Mouse (Mus musculus) adrenal gland, postnatal 10 days (tissue): ENCODE measurements around the gene Pgpep1. TPM values are rescaled to one million over a fixed set of nuclear protein-coding genes. Genes with fewer than 3 reads are reported as not detected.
A peak's percentile ranks its signal among the peaks of the same experiment; 100 is the strongest.

Experiments
- DNase-seq: peaks from one replicate; pipeline ENCODE4 v3.0.0; 2021; ENCODE audit warnings: mixed read lengths
- total RNA-seq, 2 experiments: library from RNA; stranded (reverse); gene quantifications; 2 replicates each; pipeline ENCODE4 v1.2.3; 2021

Pgpep1 gene
- total RNA-seq, 2 experiments from 2014 or later, result 65.7 to 80.6 TPM

DNA sequence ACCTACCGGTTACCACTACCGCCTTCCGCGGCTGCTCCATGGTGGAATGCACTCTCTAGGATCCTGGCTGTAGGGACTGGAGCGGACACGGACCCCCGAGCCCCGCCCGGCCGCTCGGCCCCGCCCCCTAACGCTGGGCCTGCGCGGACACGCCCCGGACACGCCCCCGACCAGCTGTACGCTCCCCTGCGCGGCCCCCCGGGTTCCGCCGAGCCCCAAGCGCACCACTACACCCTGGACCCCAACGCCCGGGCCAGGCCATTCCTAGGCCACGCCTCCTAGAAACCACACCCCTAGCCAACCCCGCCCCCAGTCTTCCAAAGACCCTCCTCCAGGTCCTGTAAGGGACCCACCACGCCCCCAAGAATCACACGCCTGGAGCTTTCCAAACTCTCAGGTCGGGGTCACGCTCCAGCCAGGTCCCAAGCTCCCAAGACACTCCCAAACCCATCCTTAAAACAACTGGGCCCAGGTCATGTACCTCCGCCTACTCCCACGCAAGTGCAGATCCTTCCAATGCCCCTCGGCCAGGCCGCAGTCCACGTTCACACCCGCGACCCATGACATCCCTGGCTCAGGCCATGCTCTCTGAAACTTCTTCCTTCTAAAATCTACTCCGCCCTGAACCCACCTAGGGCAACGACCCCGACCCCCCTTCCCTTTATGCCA lies 450 bp downstream of the Pgpep1 start:
- DNase-seq, result peak; percentile 97

DNA sequence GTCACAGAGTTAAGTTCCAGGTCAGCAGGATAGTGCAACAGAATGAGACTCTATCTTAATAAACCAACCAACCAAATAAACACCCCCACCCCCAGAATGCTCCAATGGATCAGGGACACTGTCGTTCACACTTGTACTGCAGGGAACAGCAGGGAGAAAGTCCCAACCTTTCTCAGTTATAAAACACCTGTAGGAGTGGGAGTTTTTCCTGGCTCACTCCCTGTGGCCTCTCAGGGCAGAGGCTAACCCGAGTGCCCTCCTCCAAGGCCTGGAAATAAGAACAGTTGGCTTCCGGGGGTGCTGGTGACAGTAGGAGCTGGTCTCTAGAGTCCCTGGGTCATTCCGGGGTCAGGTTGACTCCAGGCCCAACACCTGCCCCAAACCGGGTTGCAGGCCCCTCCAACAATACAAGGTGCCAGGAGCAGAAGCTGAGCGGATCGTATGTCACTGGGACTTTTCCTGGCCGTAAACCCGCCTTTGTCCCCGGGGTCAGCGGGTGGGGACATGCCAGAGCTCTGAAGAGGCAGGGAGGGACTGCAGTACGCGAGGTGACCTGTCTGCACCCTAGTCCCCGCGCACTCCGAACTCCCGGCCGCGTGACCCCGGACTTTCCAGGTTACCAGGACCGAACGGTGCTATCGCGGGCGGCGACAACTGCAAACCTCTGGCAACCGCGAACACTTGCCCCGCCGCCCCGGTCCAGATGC lies 1.1 kb downstream of the Pgpep1 start:
- DNase-seq, result no peak

GRCm38 (mm10) chr8:70657739-70658138 lies 2.4 kb downstream of the Pgpep1 start:
- peak; percentile 63 for DNase-seq

DNA sequence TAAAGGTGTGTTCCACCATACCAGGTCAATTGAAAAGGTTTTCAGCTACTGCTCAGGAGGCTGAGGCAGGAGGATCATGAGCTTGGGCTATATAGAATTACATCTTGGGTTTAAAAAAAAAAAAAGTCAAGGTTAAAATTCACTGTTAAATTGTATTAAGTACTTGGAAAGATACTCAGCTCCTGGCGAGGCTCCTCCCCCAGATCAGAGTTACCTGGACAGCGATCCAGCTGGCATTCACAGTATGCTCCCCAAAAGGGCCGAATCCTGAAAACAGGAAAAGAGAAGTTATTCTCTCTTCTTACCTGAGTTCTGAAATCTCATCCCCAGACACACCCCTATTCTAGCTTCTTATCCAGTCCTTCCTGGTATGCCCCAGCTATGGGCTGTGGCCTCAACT lies 3.0 kb downstream of the Pgpep1 start:
- no peak for DNase-seq

DNA sequence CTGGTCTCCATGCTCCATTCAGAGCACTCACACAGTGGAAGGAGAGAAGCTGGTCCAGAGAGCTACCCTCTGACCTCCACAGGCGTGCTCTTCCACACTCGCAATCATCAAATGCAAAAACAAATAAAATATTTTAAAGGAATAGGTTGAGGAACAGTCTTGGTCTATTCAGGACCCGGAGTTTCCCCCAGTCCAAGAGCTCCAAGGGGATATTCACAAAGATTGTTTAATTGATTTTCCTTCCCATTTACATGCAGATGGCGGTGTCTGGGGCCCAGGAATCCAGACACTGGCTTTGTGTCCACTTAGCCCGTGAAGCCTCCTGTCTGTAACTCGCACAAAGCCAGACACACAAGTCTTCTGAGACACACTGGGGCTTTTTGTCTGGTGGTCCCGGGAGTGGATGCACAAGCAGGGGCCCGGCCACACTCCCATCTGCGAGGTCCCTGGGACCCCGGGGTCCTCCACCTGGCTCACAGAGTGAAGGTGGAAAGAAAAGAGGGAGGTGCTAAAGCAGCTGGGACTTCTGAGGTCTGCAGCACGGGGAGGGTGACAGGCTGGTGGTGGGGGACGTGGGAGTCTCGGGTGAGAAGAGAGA lies 3.9 kb downstream of the Pgpep1 start:
- no peak for DNase-seq

DNA sequence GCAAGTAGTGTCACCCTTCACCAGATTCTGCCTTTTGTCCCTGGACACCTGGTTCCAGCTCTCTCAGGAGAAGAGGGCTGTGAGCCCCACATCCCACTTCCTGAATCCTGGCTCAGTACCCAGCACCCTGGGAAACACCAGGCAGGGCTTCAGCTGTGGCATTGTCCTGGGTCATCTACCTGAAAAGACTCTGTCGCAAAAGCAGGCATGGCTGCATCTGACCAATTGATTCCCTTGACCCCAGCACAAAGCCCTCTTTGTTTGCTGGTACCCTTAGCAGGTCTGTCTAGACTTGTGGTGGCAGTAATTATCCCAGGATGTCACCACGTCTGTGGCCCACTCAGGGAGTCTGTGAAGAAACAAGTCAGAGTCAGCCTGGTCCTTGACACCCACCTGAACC lies 4.7 kb downstream of the Pgpep1 start:
- DNase-seq, result no peak

- no peak for DNase-seq
Observed at GRCm38 (mm10) chr8:70654121-70654520, 6.1 kb downstream of the Pgpep1 start.

DNA sequence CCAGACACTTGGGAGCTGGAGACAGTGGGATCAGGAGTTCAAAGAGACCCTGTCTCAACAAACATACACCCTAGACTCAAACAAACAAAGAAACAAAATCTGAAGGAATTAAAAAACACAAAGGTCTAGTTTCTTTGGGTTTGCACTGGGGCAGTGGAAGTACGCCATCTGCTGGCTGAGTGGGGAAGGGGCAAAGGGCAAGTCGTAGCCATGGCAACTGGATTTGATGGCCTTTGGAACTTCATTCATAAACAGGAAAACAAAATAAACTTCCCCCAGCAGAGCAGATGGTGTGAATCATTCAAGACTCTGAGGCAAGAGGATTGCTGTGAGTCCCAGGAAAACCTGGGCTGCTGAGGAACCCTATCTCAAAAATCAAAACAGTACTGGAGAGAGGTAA lies 7.0 kb downstream of the Pgpep1 start:
- peak; percentile 82 for DNase-seq

GRCm38 (mm10) chr8:70650351-70650750 lies 9.8 kb downstream of the Pgpep1 start:
- no peak for DNase-seq

- DNase-seq, result peak; percentile 89
Observed at GRCm38 (mm10) chr8:70649324-70649723, 10.9 kb downstream of the Pgpep1 start.

GRCm38 (mm10) chr8:70648921-70649320 lies 11.3 kb downstream of the Pgpep1 start:
- DNase-seq, result no peak

DNA sequence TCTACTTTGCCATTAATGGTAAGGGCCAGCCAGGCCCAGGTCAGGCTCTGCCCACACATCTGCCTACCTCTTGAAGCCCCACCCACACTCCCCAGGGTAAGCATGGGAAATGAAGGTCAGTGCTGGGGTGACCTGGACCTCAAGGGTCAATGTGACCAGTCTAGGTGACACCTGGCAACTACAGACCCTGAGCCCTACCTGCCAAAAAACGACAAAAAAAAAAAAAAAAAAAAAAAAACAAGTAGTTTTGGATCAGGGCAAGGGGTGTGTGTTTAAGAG lies 12.1 kb downstream of the Pgpep1 start:
- DNase-seq, result peak; percentile 45

- peak; percentile 66 for DNase-seq
Observed at GRCm38 (mm10) chr8:70647343-70648163, 12.6 kb downstream of the Pgpep1 start.

- DNase-seq, result peak; percentile 63
Observed at GRCm38 (mm10) chr8:70646775-70647174, 13.4 kb downstream of the Pgpep1 start.

GRCm38 (mm10) chr8:70646369-70646768 lies 13.8 kb downstream of the Pgpep1 start:
- no peak for DNase-seq

GRCm38 (mm10) chr8:70645501-70646224 lies 14.5 kb downstream of the Pgpep1 start:
- DNase-seq, result peak; percentile 73

DNA sequence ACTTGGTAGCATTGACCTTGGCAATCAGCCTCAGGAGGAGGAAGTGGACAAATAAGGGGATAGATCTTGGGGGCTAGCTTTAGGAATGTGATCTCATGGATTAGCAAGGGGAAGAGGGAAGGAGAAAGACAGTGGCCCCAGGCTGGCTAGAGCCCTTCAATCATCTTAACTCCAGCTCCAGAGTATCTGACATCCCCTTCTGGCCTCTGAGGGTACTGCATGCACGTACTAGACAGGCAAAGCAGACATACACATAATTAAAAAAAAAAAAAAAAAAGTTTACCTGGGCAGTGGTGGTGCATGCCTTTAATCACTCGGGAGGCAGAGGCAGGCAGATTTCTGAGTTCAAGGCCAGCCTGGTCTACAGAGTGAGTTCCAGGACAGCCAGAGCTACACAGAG lies 16.1 kb downstream of the Pgpep1 start:
- no peak for DNase-seq

DNA sequence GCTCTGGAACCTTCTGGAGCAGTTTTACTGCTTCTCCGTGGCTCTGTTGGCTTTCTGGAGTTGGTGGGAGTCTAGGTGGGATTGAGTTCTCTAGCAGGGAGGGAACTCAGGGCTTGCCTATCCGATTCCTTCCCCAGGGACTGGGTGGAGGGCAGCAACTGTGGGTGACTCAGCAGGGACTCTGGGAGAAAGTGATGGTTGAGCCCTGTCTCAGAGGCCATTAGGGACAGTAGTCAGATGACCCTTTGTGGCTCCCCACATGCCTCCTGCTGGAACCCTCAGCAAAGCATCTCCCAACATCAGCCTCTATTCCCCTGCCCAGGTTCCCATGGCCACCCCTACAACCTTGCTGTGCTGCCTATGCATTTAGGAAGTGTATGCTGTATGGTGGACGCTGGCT lies 17.2 kb downstream of the Pgpep1 start:
- DNase-seq, result no peak

DNA sequence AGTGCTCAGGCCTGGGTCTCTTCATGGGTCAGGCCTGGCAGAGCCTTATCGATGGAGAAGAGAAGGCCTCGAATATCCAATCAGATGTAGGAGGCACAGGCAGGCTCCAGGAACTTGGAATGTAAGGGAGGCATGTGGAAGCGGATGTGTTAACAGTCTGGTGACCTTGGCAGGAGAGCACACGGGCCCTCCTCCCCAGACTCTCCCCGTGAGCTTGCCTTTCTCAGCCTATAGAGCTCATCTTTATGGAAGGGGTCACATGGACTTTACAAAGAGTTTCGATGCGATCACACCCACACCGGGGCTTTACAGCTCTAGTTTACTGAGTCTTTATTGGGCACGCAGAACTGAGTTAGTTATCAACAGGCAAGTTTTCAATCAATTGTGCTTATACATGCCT lies 21.4 kb downstream of the Pgpep1 start:
- DNase-seq, result no peak

GRCm38 (mm10) chr8:70636838-70637237 lies 23.4 kb downstream of the Pgpep1 start:
- no peak for DNase-seq

DNA sequence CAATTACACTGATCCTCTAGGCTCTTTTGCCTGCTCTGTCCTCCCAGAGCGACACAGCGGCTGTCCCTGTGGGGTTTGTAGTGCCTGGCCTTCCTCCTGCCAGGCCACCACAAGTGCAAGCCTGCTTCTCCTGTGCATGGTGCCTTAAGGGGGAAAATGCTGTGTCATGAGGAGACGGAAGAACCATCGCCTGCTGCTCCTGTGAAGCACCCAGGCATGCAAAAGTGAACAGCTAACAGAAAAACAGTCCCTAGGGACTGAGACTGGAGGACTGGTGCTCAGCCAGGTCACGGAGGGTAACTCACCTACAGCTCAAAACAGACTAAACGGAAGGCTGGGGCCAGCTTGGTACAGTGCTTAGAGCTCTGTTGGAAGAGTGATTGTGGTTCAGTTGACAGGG lies 24.7 kb downstream of the Pgpep1 start:
- no peak for DNase-seq

DNA sequence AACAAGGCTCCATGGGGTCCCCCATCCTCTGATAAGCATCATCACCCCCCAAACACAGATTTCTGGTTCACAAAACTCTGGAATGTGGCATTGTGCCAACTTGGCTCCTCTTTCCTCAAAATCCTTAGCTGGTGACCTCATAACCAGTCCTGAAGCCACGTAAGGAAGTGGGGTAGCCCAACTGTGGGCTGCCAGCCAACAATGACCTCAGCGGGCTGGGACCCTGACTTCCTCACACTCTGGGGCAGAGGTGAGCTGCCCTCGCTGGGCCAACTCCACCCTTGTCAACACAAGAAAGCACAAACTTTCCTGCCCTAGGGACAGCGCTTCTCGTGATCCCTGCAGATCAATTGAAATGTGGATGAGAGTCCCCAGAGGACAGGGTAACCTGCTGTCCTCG lies 26.1 kb downstream of the Pgpep1 start:
- peak; percentile 73 for DNase-seq
